Mouse (Mus musculus): Measurements from ENCODE around the gene Sfxn5.

- TF ChIP-seq POLR2A (IDR thresholded peaks at IDR 0.05; ENCODE audit: insufficient read depth, low read depth, low read length) (no peak), CTCF (IDR thresholded peaks at IDR 0.05) (no peak), EP300 (IDR thresholded peaks at IDR 0.05; ENCODE audit: insufficient read depth, low read depth, low read length) (no peak)
Measured at GRCm38 (mm10) chr6:85370041-85370440, 36.8 kb upstream of the Sfxn5 start.

Data from heart, adult 2 months (tissue).